Mouse (Mus musculus): Measurements from ENCODE around the gene Aqp2. TPM values are rescaled to one million over a fixed set of nuclear protein-coding genes. Genes with fewer than 3 reads are reported as not detected.

Aqp2 gene
- polyA plus RNA-seq, 1 experiment from 2014 or later: not detected

GRCm38 (mm10) chr15:99603216-99603615 lies 24.4 kb downstream of the Aqp2 start:
- H3K4me1 ChIP-seq (replicated peaks; ENCODE audit: control insufficient read depth, insufficient read depth, low read length): peaks cover 16% of the 10 kb centered on the region
- DNase-seq (ENCODE audit: low spot score): no peak
- no peak overlapping the region for H3K27ac ChIP-seq (ENCODE audit: low read depth, low read length)
- no peak overlapping the region for H3K9ac ChIP-seq (ENCODE audit: low read depth, low read length)
- no peak overlapping the region for H3K4me3 ChIP-seq (ENCODE audit: low read depth, low read length)
- peaks cover 73% of the 10 kb centered on the region for H3K27me3 ChIP-seq (replicated peaks; ENCODE audit: control insufficient read depth, insufficient read depth, low read length)
- H3K36me3 ChIP-seq (ENCODE audit: control insufficient read depth, insufficient read depth, low read length): no peaks in the 10 kb centered on the region
- WGBS: 78% methylated on average over 7 of the region's 7 CpGs
- no peaks in the 10 kb centered on the region for H3K9me3 ChIP-seq (ENCODE audit: control insufficient read depth, low read length)
- H3K4me2 ChIP-seq: no peak overlapping the region
- ATAC-seq (replicated peaks; ENCODE audit: low FRiP score): no peak

- H3K36me3 ChIP-seq (ENCODE audit: control insufficient read depth, insufficient read depth, low read length): no peaks in the 10 kb centered on the region
- no peak for ATAC-seq (replicated peaks; ENCODE audit: low FRiP score)
- no peak overlapping the region for H3K9ac ChIP-seq (ENCODE audit: low read depth, low read length)
- no peak overlapping the region for H3K4me2 ChIP-seq
- H3K9me3 ChIP-seq (ENCODE audit: control insufficient read depth, low read length): no peaks in the 10 kb centered on the region
- H3K27me3 ChIP-seq (replicated peaks; ENCODE audit: control insufficient read depth, insufficient read depth, low read length): peaks cover 61% of the 10 kb centered on the region
- DNase-seq (ENCODE audit: low spot score): no peak
- no peak overlapping the region for H3K27ac ChIP-seq (ENCODE audit: low read depth, low read length)
- WGBS: 85% methylated on average over 3 of the region's 3 CpGs
- peaks cover 14% of the 10 kb centered on the region for H3K4me1 ChIP-seq (replicated peaks; ENCODE audit: control insufficient read depth, insufficient read depth, low read length)
- no peak overlapping the region for H3K4me3 ChIP-seq (ENCODE audit: low read depth, low read length)
These were observed 26.7 kb downstream of the Aqp2 start for GRCm38 (mm10) chr15:99605595-99605994.

DNA sequence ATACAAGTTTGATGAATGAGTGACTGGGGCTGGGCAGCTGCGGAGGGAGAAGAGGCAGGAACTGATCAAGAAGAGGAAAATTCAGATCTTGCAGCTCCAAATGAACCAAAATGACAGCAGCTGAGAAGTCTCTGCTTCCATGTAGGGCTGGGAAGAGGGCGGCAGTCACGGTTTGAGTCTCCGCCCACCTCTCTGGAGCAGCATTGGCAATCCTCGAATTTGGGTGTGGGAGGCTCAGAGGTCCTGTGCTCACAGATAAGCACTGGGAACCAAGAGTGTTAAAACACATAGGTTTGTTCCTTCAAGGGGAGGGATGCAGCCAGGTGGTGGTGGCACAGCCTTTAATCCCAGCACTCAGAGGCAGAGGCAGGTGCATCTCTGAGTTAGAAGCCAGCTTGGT lies 27.7 kb downstream of the Aqp2 start:
- ATAC-seq (replicated peaks; ENCODE audit: low FRiP score) (peak; percentile 74), DNase-seq (ENCODE audit: low spot score) (no peak)
- WGBS: 19% methylated on average over 5 of the region's 5 CpGs
- peaks cover 14% of the 10 kb centered on the region for H3K4me1 ChIP-seq (replicated peaks; ENCODE audit: control insufficient read depth, insufficient read depth, low read length)
- no peak overlapping the region for H3K27ac ChIP-seq (ENCODE audit: low read depth, low read length)
- no peak overlapping the region for H3K4me2 ChIP-seq
- peaks cover 58% of the 10 kb centered on the region for H3K27me3 ChIP-seq (replicated peaks; ENCODE audit: control insufficient read depth, insufficient read depth, low read length)
- H3K9ac ChIP-seq (ENCODE audit: low read depth, low read length): no peak overlapping the region
- no peaks in the 10 kb centered on the region for H3K9me3 ChIP-seq (ENCODE audit: control insufficient read depth, low read length)
- no peaks in the 10 kb centered on the region for H3K36me3 ChIP-seq (ENCODE audit: control insufficient read depth, insufficient read depth, low read length)
- H3K4me3 ChIP-seq (ENCODE audit: low read depth, low read length): no peak overlapping the region

GRCm38 (mm10) chr15:99607388-99608113 lies 28.7 kb downstream of the Aqp2 start:
- H3K4me2 ChIP-seq: no peak overlapping the region
- no peak overlapping the region for H3K9ac ChIP-seq (ENCODE audit: low read depth, low read length)
- H3K27me3 ChIP-seq (replicated peaks; ENCODE audit: control insufficient read depth, insufficient read depth, low read length): peaks cover 55% of the 10 kb centered on the region

GRCm38 (mm10) chr15:99608382-99609125 lies 29.7 kb downstream of the Aqp2 start:
- Histone ChIP-seq H3K9ac (ENCODE audit: low read depth, low read length) (no peak overlapping the region), H3K4me3 (ENCODE audit: low read depth, low read length) (no peak overlapping the region), H3K27me3 (replicated peaks; ENCODE audit: control insufficient read depth, insufficient read depth, low read length) (peaks cover 48% of the 10 kb centered on the region), H3K27ac (ENCODE audit: low read depth, low read length) (no peak overlapping the region), H3K4me1 (replicated peaks; ENCODE audit: control insufficient read depth, insufficient read depth, low read length) (peaks cover 14% of the 10 kb centered on the region), H3K36me3 (ENCODE audit: control insufficient read depth, insufficient read depth, low read length) (no peaks in the 10 kb centered on the region), H3K4me2 (no peak overlapping the region), H3K9me3 (ENCODE audit: control insufficient read depth, low read length) (0 out of 2 replicates have a peak, but pooled peaks cover 2% of the 10 kb centered on the region)
- ATAC-seq (replicated peaks; ENCODE audit: low FRiP score) (no peak), DNase-seq (ENCODE audit: low spot score) (no peak)
- WGBS: 78% methylated on average over 13 of the region's 13 CpGs

More at GRCm38 (mm10) chr15:99607388-99608113, 28.7 kb downstream of the Aqp2 start:
- DNase-seq (ENCODE audit: low spot score) (no peak), ATAC-seq (replicated peaks; ENCODE audit: low FRiP score) (no peak)
- 29% methylated on average over 10 of the region's 10 CpGs for WGBS
- Histone ChIP-seq H3K9me3 (ENCODE audit: control insufficient read depth, low read length) (0 out of 2 replicates have a peak, but pooled peaks cover 1% of the 10 kb centered on the region), H3K36me3 (ENCODE audit: control insufficient read depth, insufficient read depth, low read length) (no peaks in the 10 kb centered on the region), H3K4me3 (ENCODE audit: low read depth, low read length) (no peak overlapping the region), H3K27ac (ENCODE audit: low read depth, low read length) (no peak overlapping the region), H3K4me1 (replicated peaks; ENCODE audit: control insufficient read depth, insufficient read depth, low read length) (peaks cover 14% of the 10 kb centered on the region)

DNA sequence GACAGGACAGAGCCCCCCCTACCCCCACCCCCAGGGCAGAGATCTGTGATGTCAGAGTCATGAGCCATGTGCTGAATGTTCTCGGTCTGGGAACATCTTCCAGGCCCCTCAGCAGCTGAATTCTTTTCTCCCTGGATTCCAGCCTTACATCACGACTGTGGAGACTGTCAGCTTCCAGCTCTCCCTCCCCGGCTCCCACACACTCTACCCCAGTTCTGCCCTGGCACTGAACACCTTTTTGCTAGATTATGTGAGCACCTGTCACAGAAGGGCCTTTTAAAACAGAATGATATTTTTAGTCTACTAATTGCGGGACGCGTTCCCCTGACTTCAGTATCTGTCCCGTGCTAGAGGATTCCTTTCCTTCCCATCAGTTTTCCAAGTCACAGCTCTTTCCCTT lies 32.7 kb downstream of the Aqp2 start:
- peaks cover 17% of the 10 kb centered on the region for H3K4me1 ChIP-seq (replicated peaks; ENCODE audit: control insufficient read depth, insufficient read depth, low read length)
- 0 out of 2 replicates have a peak, but pooled peaks cover 2% of the 10 kb centered on the region for H3K9me3 ChIP-seq (ENCODE audit: control insufficient read depth, low read length)
- DNase-seq (ENCODE audit: low spot score): no peak
- H3K4me2 ChIP-seq: no peak overlapping the region
- no peak overlapping the region for H3K27ac ChIP-seq (ENCODE audit: low read depth, low read length)
- no peak for ATAC-seq (replicated peaks; ENCODE audit: low FRiP score)
- no peak overlapping the region for H3K4me3 ChIP-seq (ENCODE audit: low read depth, low read length)
- no peaks in the 10 kb centered on the region for H3K36me3 ChIP-seq (ENCODE audit: control insufficient read depth, insufficient read depth, low read length)
- no peak overlapping the region for H3K9ac ChIP-seq (ENCODE audit: low read depth, low read length)
- H3K27me3 ChIP-seq (replicated peaks; ENCODE audit: control insufficient read depth, insufficient read depth, low read length): peaks cover 42% of the 10 kb centered on the region
- WGBS: 54% methylated on average over 7 of the region's 7 CpGs

DNA sequence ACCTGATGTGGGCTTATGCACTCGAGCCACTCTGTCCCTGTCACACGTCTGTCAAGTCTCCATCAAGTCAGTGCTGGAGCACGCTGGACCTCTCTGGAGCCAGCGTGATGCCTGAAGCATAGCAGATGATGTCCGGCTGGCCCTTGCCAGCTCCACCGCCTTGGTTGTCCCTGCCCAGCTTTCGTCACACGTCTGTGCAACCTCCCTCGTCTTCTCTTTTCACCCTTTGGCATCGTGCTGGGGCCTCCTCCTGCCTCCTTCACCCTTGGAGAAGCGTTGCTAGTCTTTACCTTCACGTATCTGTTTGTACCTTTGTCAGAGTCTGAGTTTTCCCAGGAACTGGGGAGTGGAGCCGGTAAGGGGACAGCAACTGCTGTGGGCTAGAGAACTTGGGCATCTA lies 35.4 kb downstream of the Aqp2 start:
- no peak for ATAC-seq (replicated peaks; ENCODE audit: low FRiP score)
- Histone ChIP-seq H3K36me3 (ENCODE audit: control insufficient read depth, insufficient read depth, low read length) (no peaks in the 10 kb centered on the region), H3K4me1 (replicated peaks; ENCODE audit: control insufficient read depth, insufficient read depth, low read length) (peaks cover 6% of the 10 kb centered on the region; the same call in 1 of the 2 replicates), H3K27me3 (replicated peaks; ENCODE audit: control insufficient read depth, insufficient read depth, low read length) (peaks cover 34% of the 10 kb centered on the region), H3K9ac (ENCODE audit: low read depth, low read length) (no peak overlapping the region), H3K4me3 (ENCODE audit: low read depth, low read length) (no peak overlapping the region), H3K4me2 (no peak overlapping the region), H3K27ac (ENCODE audit: low read depth, low read length) (peak overlapping the region; percentile 10; the same call in 1 of the 2 replicates), H3K9me3 (ENCODE audit: control insufficient read depth, low read length) (0 out of 2 replicates have a peak, but pooled peaks cover 2% of the 10 kb centered on the region)
- WGBS: 63% methylated on average over 13 of the region's 13 CpGs
- DNase-seq (ENCODE audit: low spot score): no peak

DNA sequence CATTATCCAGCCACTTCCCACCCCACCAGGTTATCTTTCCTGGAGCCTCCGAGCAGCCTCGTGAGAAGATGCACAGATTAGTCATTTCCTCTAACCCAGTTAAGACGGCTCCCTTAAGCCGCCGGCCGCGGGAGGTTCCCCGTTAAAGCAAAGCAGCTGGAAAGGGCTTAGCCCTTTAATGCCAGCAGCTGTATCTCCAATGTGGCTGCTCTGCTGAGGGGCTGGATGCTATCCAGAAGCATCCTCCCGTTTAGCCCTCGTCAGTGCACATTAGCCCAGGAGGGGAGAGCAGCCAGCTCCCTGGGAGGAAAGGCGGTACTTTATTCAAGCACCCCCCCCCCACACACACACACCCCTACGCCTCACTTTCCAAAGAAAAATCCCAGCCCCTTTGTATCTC lies 35.9 kb downstream of the Aqp2 start:
- WGBS: 16% methylated on average over 12 of the region's 12 CpGs
- H3K4me2 ChIP-seq: no peak overlapping the region
- peaks cover 34% of the 10 kb centered on the region for H3K27me3 ChIP-seq (replicated peaks; ENCODE audit: control insufficient read depth, insufficient read depth, low read length)
- H3K36me3 ChIP-seq (ENCODE audit: control insufficient read depth, insufficient read depth, low read length): no peaks in the 10 kb centered on the region
- H3K27ac ChIP-seq (ENCODE audit: low read depth, low read length): peak overlapping the region; percentile 10; the same call in 1 of the 2 replicates
- DNase-seq (ENCODE audit: low spot score) (no peak), ATAC-seq (replicated peaks; ENCODE audit: low FRiP score) (no peak)
- H3K4me1 ChIP-seq (replicated peaks; ENCODE audit: control insufficient read depth, insufficient read depth, low read length): peaks cover 6% of the 10 kb centered on the region; the same call in 1 of the 2 replicates
- 0 out of 2 replicates have a peak, but pooled peaks cover 2% of the 10 kb centered on the region for H3K9me3 ChIP-seq (ENCODE audit: control insufficient read depth, low read length)
- no peak overlapping the region for H3K9ac ChIP-seq (ENCODE audit: low read depth, low read length)
- no peak overlapping the region for H3K4me3 ChIP-seq (ENCODE audit: low read depth, low read length)
